Mouse (Mus musculus) intestine, embryonic 14.5 days (tissue): Measurements from ENCODE around the gene Spata7. TPM values are rescaled to one million over a fixed set of nuclear protein-coding genes. Genes with fewer than 3 reads are reported as not detected.
"Not testable (repeated sequence)": the region's sequence is repeated elsewhere in the genome, so short reads cannot be mapped to it uniquely, and the experiment has no call there.

Experiments
- ATAC-seq: fragments of 200-750 bp; cut with Nextera tagmentation; replicated peaks from 2 replicates; pipeline ENCODE4 v1.8.0; 2017; ENCODE audit warnings: low read depth, moderate number of reproducible peaks, moderate TSS enrichment, moderate library complexity; ENCODE audit not compliant: low FRiP score, low TSS enrichment
- DNase-seq: peaks from one replicate; pipeline ENCODE4 v3.0.0-alpha.2; 2018; ENCODE audit warnings: low spot score
- H3K27ac ChIP-seq: fragments of 300-500 bp; sonication (generic); 2 replicates; pipeline ENCODE4 v1.5.1; 2014; ENCODE audit warnings: low read depth, mild to moderate bottlenecking, control low read depth
- H3K27me3 ChIP-seq: fragments of 300-500 bp; sonication (generic); replicated peaks from 2 replicates; pipeline ENCODE4 v1.6.1; 2014; ENCODE audit warnings: low read length, control low read depth; ENCODE audit not compliant: control insufficient read depth, insufficient read depth
- H3K36me3 ChIP-seq: fragments of 300-500 bp; sonication (generic); 2 replicates; pipeline ENCODE4 v1.6.1; 2014; ENCODE audit warnings: low read length, control low read depth; ENCODE audit not compliant: control insufficient read depth, insufficient read depth
- H3K4me1 ChIP-seq: fragments of 300-500 bp; sonication (generic); replicated peaks from 2 replicates; pipeline ENCODE4 v1.6.1; 2014; ENCODE audit warnings: low read length, control low read depth, mixed read lengths; ENCODE audit not compliant: control insufficient read depth, insufficient read depth
- H3K4me2 ChIP-seq: fragments of 300-500 bp; sonication (generic); 2 replicates; pipeline ENCODE4 v1.6.1; 2014; ENCODE audit warnings: low read length
- H3K4me3 ChIP-seq: fragments of 300-500 bp; sonication (generic); 2 replicates; pipeline ENCODE4 v1.5.1; 2014; ENCODE audit warnings: low read depth, low read length, control low read depth, mixed read lengths
- H3K9ac ChIP-seq: fragments of 300-500 bp; sonication (generic); 2 replicates; pipeline ENCODE4 v1.6.1; 2014; ENCODE audit warnings: mild to moderate bottlenecking, low read length
- H3K9me3 ChIP-seq: fragments of 300-500 bp; sonication (generic); 2 replicates; pipeline ENCODE4 v1.6.1; 2016; ENCODE audit warnings: low read length, control low read depth; ENCODE audit not compliant: control insufficient read depth
- WGBS: fragments of 180-500 bp; shearing (Covaris S2); extraction: QIAGEN DNeasy Blood & Tissue Kit; methylation state at CpG from one replicate; pipeline ENCODE4 v1.1.7; 2014; 5-methylcytosine and 5-hydroxymethylcytosine counted together
- polyA plus RNA-seq: library from polyadenylated mRNA; unstranded; fragments of >200 nt; fragmentation: Nextera tagmentation; extraction: Ambion mirVana; gene quantifications from 2 replicates; pipeline ENCODE4 v1.2.1, GENCODE M21; 2014

Gene Spata7
- polyA plus RNA-seq, 1 experiment from 2014 or later: 12.9 TPM

DNA sequence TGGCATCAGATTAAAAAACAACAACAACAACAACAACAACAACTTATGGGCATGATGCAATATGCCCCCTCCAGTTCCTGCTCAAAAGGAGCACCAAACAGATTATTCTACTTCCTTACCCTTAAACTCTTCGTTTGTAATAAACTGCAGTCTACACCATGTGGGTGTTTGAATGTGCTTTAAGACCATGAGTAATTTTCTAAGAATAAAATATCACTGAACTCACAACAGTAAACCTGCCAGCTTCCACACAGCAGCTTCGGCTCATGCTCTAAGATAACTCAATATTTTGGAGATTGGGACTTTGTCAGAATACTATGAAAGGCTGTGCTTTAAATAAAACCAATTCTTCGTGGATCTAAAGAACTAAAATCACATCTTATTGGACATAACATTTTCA lies 17.6 kb upstream of the Spata7 start:
- Histone ChIP-seq H3K4me2 (no peak overlapping the region), H3K4me3 (no peak overlapping the region), H3K27ac (no peak overlapping the region), H3K9ac (no peak overlapping the region), H3K36me3 (no peaks in the 10 kb centered on the region), H3K4me1 (no peaks in the 10 kb centered on the region), H3K9me3 (no peaks in the 10 kb centered on the region), H3K27me3 (no peaks in the 10 kb centered on the region)
- DNase-seq (no peak), ATAC-seq (no peak)
- 81% methylated on average over 3 of the region's 3 CpGs for WGBS

DNA sequence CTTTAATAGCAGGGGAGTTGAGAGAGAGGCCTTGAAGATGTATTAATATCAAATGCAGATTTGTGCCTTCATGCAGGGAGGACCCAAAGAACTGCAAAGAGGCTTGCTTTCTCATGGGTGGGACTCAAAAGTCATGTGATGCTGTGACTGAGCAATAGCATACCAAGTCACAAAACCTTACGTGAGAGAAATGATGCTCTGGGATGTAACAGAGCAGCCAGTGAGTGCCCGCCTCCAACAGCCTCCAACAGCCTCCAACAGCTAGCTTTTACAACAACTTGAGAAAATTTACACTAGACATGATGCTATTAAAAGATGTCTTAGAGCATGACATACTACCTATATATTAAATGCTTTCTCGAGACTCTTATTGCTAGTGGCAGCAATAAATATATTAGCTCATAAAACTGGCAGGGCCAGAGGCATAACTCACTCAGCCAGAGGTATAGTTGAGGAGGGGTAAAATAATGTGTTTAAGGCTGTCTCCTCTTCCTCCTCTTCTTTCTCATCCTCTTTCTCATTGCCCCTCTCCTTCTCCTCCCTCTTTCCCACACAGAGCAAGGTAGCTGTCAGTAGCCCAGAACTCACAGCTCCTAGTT lies 12.9 kb upstream of the Spata7 start:
- 72% methylated on average over 3 of the region's 3 CpGs for WGBS
- H3K36me3 ChIP-seq: no peaks in the 10 kb centered on the region
- no peaks in the 10 kb centered on the region for H3K27me3 ChIP-seq
- no peaks in the 10 kb centered on the region for H3K9me3 ChIP-seq
- DNase-seq (no peak), ATAC-seq (no peak)
- H3K27ac ChIP-seq: no peak overlapping the region
- no peak overlapping the region for H3K4me2 ChIP-seq
- no peaks in the 10 kb centered on the region for H3K4me1 ChIP-seq
- no peak overlapping the region for H3K9ac ChIP-seq
- H3K4me3 ChIP-seq: no peak overlapping the region

DNA sequence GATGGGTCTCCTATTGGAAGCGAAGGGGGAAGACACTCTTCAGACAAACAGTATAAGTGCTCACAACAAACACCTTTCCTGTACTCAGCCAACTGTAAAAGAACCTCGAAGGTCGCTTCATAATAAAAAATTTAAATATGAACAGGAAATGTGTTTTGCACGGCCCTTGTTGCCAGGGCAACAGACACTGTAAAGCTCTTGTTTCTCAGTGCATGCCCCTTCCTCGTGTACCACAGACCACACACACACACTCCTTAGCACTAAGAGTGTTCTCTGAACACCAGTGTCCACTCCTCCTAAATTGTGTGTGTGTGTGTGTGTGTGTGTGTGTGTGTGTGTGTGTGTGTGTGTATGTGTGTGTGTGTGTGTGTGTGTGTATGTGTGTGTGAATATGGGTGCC lies 12.2 kb upstream of the Spata7 start:
- H3K4me1 ChIP-seq: no peaks in the 10 kb centered on the region
- no peak overlapping the region for H3K9ac ChIP-seq
- no peak overlapping the region for H3K4me3 ChIP-seq
- no peaks in the 10 kb centered on the region for H3K9me3 ChIP-seq
- no peaks in the 10 kb centered on the region for H3K27me3 ChIP-seq
- ATAC-seq: no peak
- H3K27ac ChIP-seq: no peak overlapping the region
- DNase-seq: no peak
- H3K4me2 ChIP-seq: no peak overlapping the region
- WGBS: 58% methylated on average over 5 of the region's 5 CpGs
- no peaks in the 10 kb centered on the region for H3K36me3 ChIP-seq

DNA sequence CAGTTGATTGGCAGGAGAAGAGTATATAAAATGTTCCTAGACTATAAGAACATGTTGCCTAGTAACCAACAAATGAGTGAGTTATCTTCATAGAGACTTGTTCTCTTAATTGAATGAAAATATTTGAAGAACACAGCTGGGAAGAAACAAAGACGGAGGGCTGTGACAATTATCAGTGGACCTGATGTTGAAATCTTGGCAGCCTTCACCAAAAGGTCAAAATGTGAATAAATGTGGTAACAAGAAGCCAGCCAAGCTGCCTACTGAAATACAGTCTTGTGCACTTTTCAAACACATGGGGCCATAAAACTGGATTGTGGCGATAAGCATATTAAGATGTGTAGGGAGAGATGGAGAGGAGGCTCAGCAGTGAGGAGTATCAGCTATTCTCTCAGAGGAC lies 8.5 kb upstream of the Spata7 start:
- Histone ChIP-seq H3K4me1 (no peaks in the 10 kb centered on the region), H3K9ac (no peak overlapping the region), H3K4me2 (no peak overlapping the region), H3K27ac (no peak overlapping the region), H3K9me3 (no peaks in the 10 kb centered on the region), H3K36me3 (no peaks in the 10 kb centered on the region), H3K27me3 (no peaks in the 10 kb centered on the region), H3K4me3 (no peak overlapping the region)
- 59% methylated on average over 2 of the region's 2 CpGs for WGBS
- no peak for DNase-seq
- ATAC-seq: no peak

DNA sequence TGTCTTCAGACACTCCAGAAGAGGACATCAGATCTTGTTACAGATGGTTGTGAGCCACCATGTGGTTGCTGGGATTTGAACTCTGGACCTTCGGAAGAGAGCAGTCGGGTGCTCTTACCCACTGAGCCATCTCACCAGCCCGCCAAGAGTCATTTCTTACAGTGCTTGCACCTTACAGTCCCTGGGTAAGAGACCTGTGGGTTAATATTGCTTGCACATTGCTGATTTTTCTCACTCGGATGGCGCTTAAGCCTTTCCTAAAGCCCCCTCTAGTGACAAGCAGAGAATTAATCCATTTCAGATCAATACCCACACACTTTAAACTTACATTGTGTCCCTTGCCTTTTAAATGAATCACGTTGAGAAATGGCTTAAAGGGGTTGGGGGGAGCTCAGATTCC lies 7.0 kb upstream of the Spata7 start:
- not testable (repeated sequence) for ATAC-seq, H3K9me3 ChIP-seq, H3K4me2 ChIP-seq, H3K4me1 ChIP-seq, DNase-seq, H3K27me3 ChIP-seq, H3K9ac ChIP-seq, H3K4me3 ChIP-seq, H3K36me3 ChIP-seq, H3K27ac ChIP-seq
- 43% methylated on average over 6 of the region's 6 CpGs for WGBS

DNA sequence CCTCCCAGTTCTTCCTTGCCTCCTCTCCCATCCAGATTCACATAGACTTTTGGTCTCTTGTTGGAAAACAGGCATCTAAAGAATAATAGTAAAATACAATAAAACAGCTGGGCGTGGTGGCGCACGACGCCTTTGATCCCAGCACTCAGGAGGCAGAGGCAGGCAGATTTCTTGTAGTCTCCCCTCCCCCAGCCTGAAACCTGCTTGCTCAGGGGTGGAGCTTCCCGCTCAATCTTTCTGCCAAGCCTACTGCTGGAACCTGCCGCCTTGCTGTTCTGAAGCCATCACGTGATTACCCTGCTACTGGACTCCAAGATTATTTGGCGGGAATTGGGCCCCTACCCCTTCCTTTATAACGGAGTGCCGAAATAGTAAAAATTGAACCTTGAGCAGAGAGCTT lies 4.7 kb upstream of the Spata7 start:
- WGBS: 90% methylated on average over 10 of the region's 10 CpGs
- not testable (repeated sequence) for DNase-seq, H3K9ac ChIP-seq, ATAC-seq, H3K4me3 ChIP-seq, H3K36me3 ChIP-seq, H3K27me3 ChIP-seq, H3K27ac ChIP-seq, H3K4me2 ChIP-seq, H3K9me3 ChIP-seq, H3K4me1 ChIP-seq

DNA sequence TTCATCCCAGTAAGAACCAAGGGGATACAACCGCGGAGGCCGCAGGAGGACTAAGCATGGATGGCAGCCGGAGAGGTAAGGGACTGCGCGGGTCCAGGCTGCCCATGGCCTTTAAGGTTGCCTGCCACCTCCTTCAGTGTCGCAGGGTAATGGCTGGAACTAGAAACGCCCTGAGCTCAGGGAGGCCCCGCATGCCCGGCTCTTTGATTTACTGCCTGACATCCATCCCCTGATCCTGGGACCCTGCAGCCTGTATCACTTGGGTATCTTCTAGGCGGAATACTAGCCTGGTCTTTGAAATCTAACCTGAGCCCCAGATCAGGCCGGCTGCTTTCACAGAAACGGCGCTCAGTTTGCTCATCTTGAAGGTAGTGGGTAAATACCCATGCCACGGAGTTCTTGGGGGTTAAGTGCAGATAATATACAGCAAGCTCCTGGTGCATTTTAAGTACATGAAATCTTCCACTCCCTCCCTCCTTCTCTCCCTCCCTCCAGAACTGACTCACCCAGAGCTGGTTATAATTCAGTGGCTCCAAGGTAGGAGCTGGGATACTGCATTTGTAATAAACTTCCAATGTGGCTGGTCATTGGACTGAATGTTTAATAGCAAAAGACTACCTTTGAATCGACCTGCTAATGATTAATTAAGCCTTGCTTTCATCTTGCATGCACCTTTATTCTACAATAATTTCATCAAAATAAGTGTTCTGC lies 458 bp downstream of the Spata7 start:
- Histone ChIP-seq H3K9me3 (no peaks in the 10 kb centered on the region), H3K36me3 (0 out of 2 replicates have a peak, but pooled peaks cover 4% of the 10 kb centered on the region), H3K4me1 (peaks cover 4% of the 10 kb centered on the region; the same call in 1 of the 2 replicates), H3K4me2 (peak overlapping the region; percentile 67), H3K27me3 (no peaks in the 10 kb centered on the region), H3K9ac (peak overlapping the region; percentile 68), H3K27ac (no peak overlapping the region), H3K4me3 (peak overlapping the region; percentile 91)
- DNase-seq (no peak), ATAC-seq (peak; percentile 86)
- WGBS: 2% methylated on average over 16 of the region's 16 CpGs

DNA sequence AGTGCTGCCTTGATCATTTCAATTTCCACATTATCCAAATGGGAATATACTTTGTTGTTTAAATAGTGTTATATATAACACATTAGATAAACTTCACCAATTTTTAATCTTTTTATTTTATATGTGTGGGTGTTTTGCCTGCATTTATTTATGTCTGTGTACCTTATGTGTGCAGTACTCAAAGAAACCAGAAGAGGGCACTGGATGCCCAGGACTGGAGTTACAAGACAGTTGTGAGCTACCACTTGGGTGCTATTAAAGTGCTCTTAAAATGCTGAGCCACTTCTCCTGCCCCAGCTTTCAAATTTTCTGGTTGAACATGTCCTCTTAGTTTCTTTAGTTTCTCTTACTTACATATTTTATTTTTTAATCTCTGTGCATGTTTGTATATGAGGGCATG lies 16.9 kb downstream of the Spata7 start:
- DNase-seq: no peak
- no peaks in the 10 kb centered on the region for H3K9me3 ChIP-seq
- H3K27me3 ChIP-seq: no peaks in the 10 kb centered on the region
- H3K4me3 ChIP-seq: no peak overlapping the region
- ATAC-seq: no peak
- H3K4me2 ChIP-seq: no peak overlapping the region
- no peaks in the 10 kb centered on the region for H3K36me3 ChIP-seq
- no peak overlapping the region for H3K9ac ChIP-seq
- no peak overlapping the region for H3K27ac ChIP-seq
- H3K4me1 ChIP-seq: no peaks in the 10 kb centered on the region

DNA sequence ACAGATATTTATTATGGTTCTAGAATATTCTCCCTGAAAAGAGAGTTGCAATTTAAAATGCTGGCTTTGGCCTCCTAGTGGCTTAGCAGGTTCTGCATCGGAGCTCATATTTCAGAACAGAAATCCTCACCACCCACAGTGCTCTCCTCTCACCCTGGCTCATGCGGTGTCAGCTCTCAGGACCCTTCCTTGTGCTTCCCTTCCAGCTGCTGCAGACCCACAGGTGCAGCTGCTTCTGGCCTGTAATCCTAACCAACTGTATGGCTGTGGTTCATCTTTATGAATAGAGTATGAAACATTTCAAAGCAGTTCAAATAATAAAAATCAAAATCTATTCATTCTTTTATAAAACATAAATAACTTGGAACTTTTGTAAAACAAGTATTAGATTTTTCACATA lies 28.9 kb downstream of the Spata7 start:
- ATAC-seq (no peak), DNase-seq (no peak)
- Histone ChIP-seq H3K36me3 (peaks cover 8% of the 10 kb centered on the region), H3K9ac (no peak overlapping the region), H3K4me2 (no peak overlapping the region), H3K4me1 (no peaks in the 10 kb centered on the region), H3K27ac (no peak overlapping the region), H3K4me3 (no peak overlapping the region), H3K9me3 (no peaks in the 10 kb centered on the region), H3K27me3 (no peaks in the 10 kb centered on the region)
- WGBS: 66% methylated on average over 2 of the region's 2 CpGs
